Mouse (Mus musculus) left cerebral cortex, postnatal 36 days (tissue): ENCODE measurements at regions not wholly inside any gene's neighbourhood (a gene's known extent, or its start where the extent isn't known, plus 50 kb on each side); places are given as distances from the start of the nearest gene placed in this dataset.
A peak's percentile ranks its signal among the peaks of the same experiment; 100 is the strongest.

Experiments used
- DNase-seq, 2 experiments: peaks; one replicate each; pipeline ENCODE4 v3.0.0; 2021 to 2022; ENCODE audit warnings: low spot score in 2 of 2, mixed read lengths in 1 of 2
- intact Hi-C: fragments of 180-260 bp; cut with DNase I; formaldehyde crosslinking; loops from one replicate; pipeline ENCODE4 v1.15.1; 2025

GRCm38 (mm10) chr13:92911660-92912284 is 67.2 kb downstream of the Mtx3 start:
- intact Hi-C loops = no loop called here
- DNase-seq = no peak

DNA sequence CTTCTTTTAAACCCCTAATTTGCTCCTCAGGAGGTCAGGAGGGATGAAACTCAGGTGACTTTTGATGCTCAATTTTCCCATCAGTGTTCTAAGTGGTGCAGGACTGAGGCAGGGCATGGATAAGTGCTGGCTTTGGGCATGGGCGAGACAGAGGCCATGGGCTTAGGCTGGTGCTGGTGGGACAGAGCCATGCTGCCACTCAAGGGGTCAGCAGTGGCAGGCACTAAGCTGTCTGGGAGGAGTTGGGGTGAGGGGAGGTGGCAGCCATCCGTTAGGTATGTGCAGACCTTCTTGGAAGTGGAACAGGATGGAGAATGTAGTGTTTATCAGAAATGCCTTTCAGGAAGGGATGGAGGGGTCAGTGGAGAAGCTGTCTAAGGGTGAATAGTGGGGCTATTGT is 68.1 kb downstream of the Mtx3 start:
- no peak for DNase-seq
- intact Hi-C loops = no loop called here

GRCm38 (mm10) chr13:92914631-92915030 is 70.1 kb downstream of the Mtx3 start:
- intact Hi-C loops = no loop called here
- no peak for DNase-seq

GRCm38 (mm10) chr13:92915221-92915839 is 70.8 kb downstream of the Mtx3 start:
- intact Hi-C loops = no loop called here
- no peak for DNase-seq

DNA sequence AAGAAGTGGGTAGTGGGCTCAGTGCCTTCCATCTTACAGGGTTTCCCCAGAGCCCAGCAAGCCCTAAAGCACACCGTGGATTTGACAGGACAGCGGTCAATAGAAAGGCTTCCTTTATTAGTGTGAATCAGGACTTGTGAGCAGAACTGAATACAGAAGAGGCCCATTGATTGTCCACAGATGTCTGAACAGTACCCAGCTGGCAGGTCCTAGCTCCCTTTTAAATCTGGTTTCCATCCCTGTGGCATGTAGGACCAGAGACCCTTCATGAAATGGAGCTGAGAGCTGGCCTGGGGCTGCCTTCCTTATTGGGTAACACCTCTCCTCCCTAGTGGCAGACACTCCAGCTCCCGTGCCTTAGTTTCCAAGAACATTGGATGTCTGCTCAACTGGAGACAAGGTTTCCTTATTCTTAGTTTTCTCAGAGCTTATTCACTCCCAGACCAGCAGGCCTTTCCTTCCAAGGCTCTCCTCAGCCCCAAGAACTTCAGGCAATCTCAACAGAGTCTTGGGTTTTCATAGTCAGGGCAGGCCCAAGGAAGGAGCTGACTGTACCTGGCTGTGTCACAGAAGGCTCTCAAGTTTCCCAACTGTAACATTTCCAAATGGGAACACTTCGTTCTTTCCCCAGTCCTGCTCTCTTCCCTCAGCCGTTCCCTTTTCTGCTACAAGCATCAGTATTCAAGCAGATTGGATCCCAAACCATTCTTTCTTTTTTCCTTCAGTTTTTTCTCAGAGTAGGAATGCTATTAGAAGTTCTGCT is 71.6 kb downstream of the Mtx3 start:
- DNase-seq = no peak
- intact Hi-C loops = no loop called here

GRCm38 (mm10) chr13:92919882-92920281 is 75.3 kb downstream of the Mtx3 start:
- DNase-seq = no peak
- intact Hi-C loops = no loop called here

GRCm38 (mm10) chr13:92921936-92922335 is 77.4 kb downstream of the Mtx3 start:
- no peak for DNase-seq
- intact Hi-C loops = no loop called here

DNA sequence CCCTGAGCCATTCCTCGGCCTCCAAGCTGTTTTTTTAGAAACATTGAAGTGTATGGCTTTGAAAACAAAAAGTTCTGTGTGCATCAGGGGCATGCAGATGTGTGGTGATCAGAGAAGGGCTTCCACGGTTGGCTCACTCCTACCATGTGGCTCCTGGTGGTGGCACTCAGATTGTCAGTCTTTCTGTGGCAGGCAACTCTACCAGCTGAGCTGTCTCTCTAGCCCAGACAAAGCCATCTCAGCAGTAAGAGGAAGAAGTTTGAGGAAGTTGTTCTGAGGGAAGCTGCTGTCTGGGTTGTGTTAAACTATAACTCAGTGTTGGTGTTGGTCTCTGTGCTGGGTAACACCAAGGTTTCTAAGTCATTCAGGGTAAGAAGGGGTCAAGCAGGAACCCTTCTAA is 78.9 kb downstream of the Mtx3 start:
- intact Hi-C loops = no loop called here
- no peak for DNase-seq

GRCm38 (mm10) chr13:92924021-92924420 is 79.5 kb downstream of the Mtx3 start:
- intact Hi-C loops = no loop called here
- no peak for DNase-seq

DNA sequence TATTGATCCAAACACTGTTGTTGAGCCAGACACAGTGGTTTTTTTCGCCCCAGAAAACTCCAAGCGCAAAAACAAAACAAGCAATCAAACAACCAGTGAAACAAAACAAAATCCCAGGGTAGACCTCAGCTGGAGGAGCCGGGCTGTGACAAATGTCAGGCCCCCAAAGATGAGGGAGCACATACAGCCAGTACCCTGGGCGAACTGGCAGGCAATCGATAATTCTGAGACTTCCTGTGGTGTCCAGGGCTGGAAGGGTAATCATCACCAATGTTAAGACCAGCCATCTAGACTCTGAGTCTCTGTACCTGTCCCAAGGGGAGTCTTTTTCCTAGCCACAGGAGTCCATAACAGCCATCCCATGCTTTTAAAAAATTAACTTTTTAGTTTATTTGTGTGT is 80.6 kb downstream of the Mtx3 start:
- no peak for DNase-seq

DNA sequence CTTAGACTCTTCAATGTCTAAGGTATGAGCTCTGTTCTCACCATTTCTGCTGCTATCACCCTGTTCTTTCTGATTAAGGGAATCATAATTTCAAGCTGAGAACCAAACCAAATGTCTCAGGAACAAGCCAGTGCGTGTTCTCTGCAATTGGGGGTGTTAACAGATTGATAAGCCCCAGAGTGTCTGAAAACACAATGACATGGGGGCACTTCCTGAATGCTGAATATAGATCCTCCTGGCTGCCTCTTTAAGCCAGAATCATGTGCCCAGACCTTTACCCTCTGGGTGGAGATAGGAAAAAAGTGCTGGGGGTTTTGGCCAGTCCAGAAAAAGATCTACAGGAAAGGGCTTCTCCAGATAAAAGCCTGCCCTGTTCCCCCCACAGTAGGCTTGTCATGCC is 84.0 kb downstream of the Mtx3 start:
- intact Hi-C loops = no loop called here
- no peak for DNase-seq

More for the DNA sequence above, 80.6 kb downstream of the Mtx3 start:
- intact Hi-C loops = no loop called here

GRCm38 (mm10) chr13:92931696-92932095 is 87.1 kb downstream of the Mtx3 start:
- intact Hi-C loops = no loop called here
- DNase-seq = no peak

DNA sequence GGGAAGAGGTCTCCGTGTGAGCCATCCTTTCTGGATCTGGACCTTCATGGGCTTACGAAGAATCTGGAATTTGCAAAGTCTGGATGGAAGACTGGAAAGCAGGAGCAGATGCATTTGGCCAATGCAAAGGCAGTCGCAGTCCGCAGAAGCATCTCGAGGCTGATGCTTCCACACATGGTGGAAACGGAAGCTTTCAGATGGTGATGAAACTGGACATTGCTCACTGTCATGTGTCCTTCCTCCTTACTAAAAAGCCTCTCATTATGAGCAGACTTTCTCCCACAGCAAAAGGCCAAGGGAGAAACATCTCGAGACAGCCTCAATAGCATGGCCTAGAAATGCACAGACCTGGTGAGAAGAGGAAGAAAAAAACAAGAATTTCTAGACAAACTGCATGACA is 94.5 kb downstream of the Mtx3 start:
- intact Hi-C loops = no loop called here
- DNase-seq = no peak

DNA sequence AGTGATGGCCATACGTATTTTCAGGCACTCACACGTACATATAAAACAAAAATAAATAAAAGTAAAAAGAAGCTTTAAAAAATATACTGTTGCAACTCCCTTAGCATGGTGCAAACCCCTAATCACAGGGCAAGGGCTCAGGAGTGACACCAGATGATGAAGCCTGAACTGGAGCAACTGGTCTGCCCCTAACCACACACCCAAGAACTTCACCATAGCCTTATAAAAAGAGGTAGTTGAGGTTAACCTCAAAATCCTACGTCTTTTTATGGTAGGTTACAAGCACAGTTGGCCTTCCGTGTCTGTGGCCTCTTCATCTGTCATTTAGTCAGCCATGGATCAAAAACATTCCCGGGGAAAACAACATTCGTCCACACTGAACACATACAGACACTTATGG is 96.0 kb downstream of the Mtx3 start:
- intact Hi-C loops = no loop called here
- DNase-seq = no peak

DNA sequence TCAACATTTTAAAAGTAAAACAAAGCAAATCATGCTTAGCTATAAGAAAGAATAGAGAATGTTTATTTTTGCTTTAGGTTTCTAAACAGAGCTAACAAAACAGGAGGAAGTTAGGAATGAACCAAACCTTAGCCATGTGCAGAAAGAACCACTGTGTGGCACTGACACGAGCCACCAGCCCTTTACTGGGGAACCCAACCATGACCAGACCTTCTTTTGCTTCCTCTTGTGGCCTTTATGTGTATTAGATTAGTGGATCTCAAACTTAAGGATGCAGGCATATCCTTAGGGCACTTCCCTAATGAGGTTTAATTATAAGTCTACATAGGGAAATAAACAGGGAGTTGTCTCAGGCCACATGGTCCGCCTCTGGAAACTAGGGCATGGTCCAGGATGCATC is 104.0 kb downstream of the Mtx3 start:
- DNase-seq = no peak
- intact Hi-C loops = no loop called here

GRCm38 (mm10) chr13:92960031-92960430 is 115.5 kb downstream of the Mtx3 start:
- intact Hi-C loops = no loop called here
- DNase-seq = peak; percentile 35 to 57

DNA sequence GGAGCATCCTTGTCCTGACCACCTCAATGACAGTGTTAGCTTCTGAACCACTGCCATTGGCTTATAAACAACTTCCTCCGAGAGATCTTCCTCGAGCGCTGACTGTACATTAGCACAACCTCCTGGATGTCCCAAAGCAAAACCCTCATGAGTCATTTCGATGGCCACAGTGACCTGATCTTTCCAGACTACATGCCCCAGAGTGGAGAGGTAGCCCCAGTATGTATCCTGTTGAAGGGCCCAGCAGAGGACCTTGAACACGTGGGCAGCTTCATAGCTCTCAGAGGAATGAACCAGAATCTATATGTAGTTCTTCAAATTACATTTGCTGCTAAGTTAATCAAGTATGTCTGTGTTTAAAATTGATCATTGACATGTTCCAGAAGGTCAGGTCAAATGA is 118.1 kb downstream of the Mtx3 start:
- no peak for DNase-seq
- intact Hi-C loops = no loop called here

- no peak for DNase-seq
- intact Hi-C loops = no loop called here
These were observed 118.9 kb downstream of the Mtx3 start for GRCm38 (mm10) chr13:92963351-92963895.

GRCm38 (mm10) chr13:92964213-92964743 is 119.7 kb downstream of the Mtx3 start:
- intact Hi-C loops = no loop called here

GRCm38 (mm10) chr13:92967025-92967610 is 122.6 kb downstream of the Mtx3 start:
- intact Hi-C loops = no loop called here
- no peak for DNase-seq

More at GRCm38 (mm10) chr13:92964213-92964743, 119.7 kb downstream of the Mtx3 start:
- no peak for DNase-seq
